Mouse (Mus musculus): ENCODE measurements around the gene Ptov1. TPM values are rescaled to one million over a fixed set of nuclear protein-coding genes. Genes with fewer than 3 reads are reported as not detected.

Gene Ptov1
- polyA plus RNA-seq, 1 experiment from 2014 or later: 419 TPM

GRCm38 (mm10) chr7:44840426-44840825, 29.2 kb downstream of the Ptov1 start:
- no peak for ATAC-seq
- Histone ChIP-seq H3K36me3 (ENCODE audit: control insufficient read depth, insufficient read depth, low read length) (peaks cover 40% of the 10 kb centered on the region), H3K4me1 (ENCODE audit: control insufficient read depth, insufficient read depth, low read length) (peaks cover 12% of the 10 kb centered on the region), H3K9ac (ENCODE audit: low read depth, low read length) (0 out of 2 replicates have a peak overlapping the region, but pooled peaks have one; percentile 20), H3K9me3 (replicated peaks; ENCODE audit: control insufficient read depth, low read length, poor library complexity, severe bottlenecking) (no peaks in the 10 kb centered on the region), H3K27me3 (ENCODE audit: control insufficient read depth, insufficient read depth, low read depth, low read length) (peaks cover 8% of the 10 kb centered on the region), H3K4me3 (ENCODE audit: low read depth, low read length) (no peak overlapping the region), H3K27ac (ENCODE audit: low read length) (no peak overlapping the region), H3K4me2 (ENCODE audit: low read length) (peak overlapping the region; percentile 64)
- WGBS: 52% methylated on average over 14 of the region's 14 CpGs

DNA sequence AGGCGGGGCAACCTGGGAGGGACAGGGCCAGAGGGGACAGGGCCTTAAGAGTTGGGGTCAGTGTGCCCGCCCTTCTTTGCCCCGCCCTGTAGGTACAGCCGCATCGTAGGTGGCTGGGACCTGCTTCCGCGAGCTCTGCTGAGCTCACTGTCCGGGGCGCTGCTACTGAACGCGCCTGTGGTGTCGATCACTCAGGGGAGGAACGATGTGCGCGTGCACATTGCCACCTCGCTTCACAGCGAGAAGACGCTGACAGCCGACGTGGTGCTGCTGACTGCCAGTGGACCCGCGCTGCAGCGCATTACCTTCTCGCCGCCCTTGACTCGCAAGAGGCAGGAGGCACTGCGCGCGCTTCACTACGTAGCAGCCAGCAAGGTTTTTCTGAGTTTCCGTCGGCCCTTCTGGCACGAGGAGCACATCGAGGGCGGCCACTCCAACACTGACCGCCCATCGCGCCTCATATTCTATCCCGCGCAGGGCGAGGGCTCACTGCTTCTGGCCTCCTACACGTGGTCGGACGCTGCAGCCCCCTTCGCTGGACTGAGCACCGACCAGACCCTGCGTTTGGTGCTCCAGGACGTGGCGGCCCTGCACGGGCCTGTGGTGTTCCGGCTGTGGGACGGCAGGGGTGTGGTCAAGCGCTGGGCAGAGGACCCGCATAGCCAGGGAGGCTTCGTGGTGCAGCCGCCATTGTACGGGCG, 29.9 kb downstream of the Ptov1 start:
- H3K9me3 ChIP-seq (replicated peaks; ENCODE audit: control insufficient read depth, low read length, poor library complexity, severe bottlenecking): no peaks in the 10 kb centered on the region
- peak overlapping the region; percentile 25 for H3K4me3 ChIP-seq (ENCODE audit: low read depth, low read length)
- H3K4me1 ChIP-seq (ENCODE audit: control insufficient read depth, insufficient read depth, low read length): peaks cover 12% of the 10 kb centered on the region
- peaks cover 8% of the 10 kb centered on the region for H3K27me3 ChIP-seq (ENCODE audit: control insufficient read depth, insufficient read depth, low read depth, low read length)
- 3% methylated on average over 58 of the region's 58 CpGs for WGBS
- peak; percentile 56 for ATAC-seq
- H3K36me3 ChIP-seq (ENCODE audit: control insufficient read depth, insufficient read depth, low read length): peaks cover 32% of the 10 kb centered on the region
- H3K4me2 ChIP-seq (ENCODE audit: low read length): peak overlapping the region; percentile 64
- H3K9ac ChIP-seq (ENCODE audit: low read depth, low read length): peak overlapping the region; percentile 58
- H3K27ac ChIP-seq (ENCODE audit: low read length): no peak overlapping the region

DNA sequence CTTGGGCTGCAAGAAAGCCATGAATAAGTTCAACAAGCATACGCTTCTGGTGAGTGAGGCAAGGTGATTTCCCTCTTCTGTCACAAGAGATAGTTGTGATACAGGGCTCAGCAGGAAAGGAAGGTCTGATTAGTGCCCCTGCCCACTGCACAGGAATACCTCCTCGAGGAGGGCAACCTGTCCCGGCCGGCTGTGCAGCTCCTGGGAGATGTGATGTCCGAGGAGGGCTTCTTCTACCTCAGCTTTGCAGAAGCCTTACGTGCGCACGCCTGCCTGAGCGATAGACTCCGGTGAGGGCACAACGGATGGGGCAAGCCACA, 30.5 kb downstream of the Ptov1 start:
- peaks cover 8% of the 10 kb centered on the region for H3K27me3 ChIP-seq (ENCODE audit: control insufficient read depth, insufficient read depth, low read depth, low read length)
- peak overlapping the region; percentile 25 for H3K4me3 ChIP-seq (ENCODE audit: low read depth, low read length)
- no peak; the same call in 1 of the 2 replicates for ATAC-seq
- H3K36me3 ChIP-seq (ENCODE audit: control insufficient read depth, insufficient read depth, low read length): peaks cover 27% of the 10 kb centered on the region
- peak overlapping the region; percentile 64 for H3K4me2 ChIP-seq (ENCODE audit: low read length)
- 29% methylated on average over 11 of the region's 11 CpGs for WGBS
- peak overlapping the region; percentile 58 for H3K9ac ChIP-seq (ENCODE audit: low read depth, low read length)
- H3K27ac ChIP-seq (ENCODE audit: low read length): no peak overlapping the region
- H3K4me1 ChIP-seq (ENCODE audit: control insufficient read depth, insufficient read depth, low read length): peaks cover 12% of the 10 kb centered on the region
- H3K9me3 ChIP-seq (replicated peaks; ENCODE audit: control insufficient read depth, low read length, poor library complexity, severe bottlenecking): no peaks in the 10 kb centered on the region

DNA sequence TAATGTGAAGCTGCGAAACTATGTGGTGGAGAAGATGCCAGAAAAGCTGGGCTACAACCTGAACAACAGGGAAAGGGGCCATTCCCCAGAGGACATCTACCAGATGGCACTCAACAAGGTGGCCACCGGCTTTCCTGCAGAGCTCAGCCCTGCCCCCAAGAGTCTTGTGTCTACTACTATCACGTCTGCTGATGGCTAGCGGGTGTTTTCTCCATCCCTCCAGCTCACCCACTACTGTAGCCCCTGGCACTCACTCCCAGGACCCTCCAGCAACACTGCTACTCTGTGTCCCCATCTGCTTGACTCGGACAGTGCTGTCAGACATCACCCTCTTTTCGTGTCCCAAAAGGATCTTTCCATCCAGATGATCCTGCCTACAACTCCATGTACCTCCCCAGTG, 31.5 kb downstream of the Ptov1 start:
- Histone ChIP-seq H3K9me3 (replicated peaks; ENCODE audit: control insufficient read depth, low read length, poor library complexity, severe bottlenecking) (no peaks in the 10 kb centered on the region), H3K36me3 (ENCODE audit: control insufficient read depth, insufficient read depth, low read length) (peaks cover 18% of the 10 kb centered on the region), H3K4me3 (ENCODE audit: low read depth, low read length) (no peak overlapping the region), H3K27ac (ENCODE audit: low read length) (no peak overlapping the region), H3K4me2 (ENCODE audit: low read length) (no peak overlapping the region), H3K4me1 (ENCODE audit: control insufficient read depth, insufficient read depth, low read length) (peaks cover 12% of the 10 kb centered on the region), H3K9ac (ENCODE audit: low read depth, low read length) (no peak overlapping the region), H3K27me3 (ENCODE audit: control insufficient read depth, insufficient read depth, low read depth, low read length) (peaks cover 8% of the 10 kb centered on the region)
- ATAC-seq: no peak
- WGBS: 81% methylated on average over 6 of the region's 6 CpGs

- Histone ChIP-seq H3K9ac (ENCODE audit: low read depth, low read length) (no peak overlapping the region), H3K27ac (ENCODE audit: low read length) (no peak overlapping the region), H3K9me3 (replicated peaks; ENCODE audit: control insufficient read depth, low read length, poor library complexity, severe bottlenecking) (no peaks in the 10 kb centered on the region), H3K4me1 (ENCODE audit: control insufficient read depth, insufficient read depth, low read length) (peaks cover 12% of the 10 kb centered on the region), H3K27me3 (ENCODE audit: control insufficient read depth, insufficient read depth, low read depth, low read length) (peaks cover 8% of the 10 kb centered on the region), H3K36me3 (ENCODE audit: control insufficient read depth, insufficient read depth, low read length) (peaks cover 13% of the 10 kb centered on the region; the same call in 1 of the 2 replicates), H3K4me2 (ENCODE audit: low read length) (no peak overlapping the region), H3K4me3 (ENCODE audit: low read depth, low read length) (no peak overlapping the region)
- WGBS: 91% methylated on average over 9 of the region's 9 CpGs
- ATAC-seq: no peak
Observed at GRCm38 (mm10) chr7:44836423-44837053, 33.0 kb downstream of the Ptov1 start.

GRCm38 (mm10) chr7:44836016-44836404, 33.6 kb downstream of the Ptov1 start:
- no peak overlapping the region for H3K9ac ChIP-seq (ENCODE audit: low read depth, low read length)
- H3K4me1 ChIP-seq (ENCODE audit: control insufficient read depth, insufficient read depth, low read length): peaks cover 12% of the 10 kb centered on the region
- ATAC-seq: no peak
- H3K9me3 ChIP-seq (replicated peaks; ENCODE audit: control insufficient read depth, low read length, poor library complexity, severe bottlenecking): no peaks in the 10 kb centered on the region
- peaks cover 8% of the 10 kb centered on the region for H3K27me3 ChIP-seq (ENCODE audit: control insufficient read depth, insufficient read depth, low read depth, low read length)
- H3K4me3 ChIP-seq (ENCODE audit: low read depth, low read length): no peak overlapping the region
- H3K36me3 ChIP-seq (ENCODE audit: control insufficient read depth, insufficient read depth, low read length): peaks cover 12% of the 10 kb centered on the region
- H3K4me2 ChIP-seq (ENCODE audit: low read length): no peak overlapping the region
- H3K27ac ChIP-seq (ENCODE audit: low read length): no peak overlapping the region
- WGBS: 54% methylated on average over 3 of the region's 3 CpGs

DNA sequence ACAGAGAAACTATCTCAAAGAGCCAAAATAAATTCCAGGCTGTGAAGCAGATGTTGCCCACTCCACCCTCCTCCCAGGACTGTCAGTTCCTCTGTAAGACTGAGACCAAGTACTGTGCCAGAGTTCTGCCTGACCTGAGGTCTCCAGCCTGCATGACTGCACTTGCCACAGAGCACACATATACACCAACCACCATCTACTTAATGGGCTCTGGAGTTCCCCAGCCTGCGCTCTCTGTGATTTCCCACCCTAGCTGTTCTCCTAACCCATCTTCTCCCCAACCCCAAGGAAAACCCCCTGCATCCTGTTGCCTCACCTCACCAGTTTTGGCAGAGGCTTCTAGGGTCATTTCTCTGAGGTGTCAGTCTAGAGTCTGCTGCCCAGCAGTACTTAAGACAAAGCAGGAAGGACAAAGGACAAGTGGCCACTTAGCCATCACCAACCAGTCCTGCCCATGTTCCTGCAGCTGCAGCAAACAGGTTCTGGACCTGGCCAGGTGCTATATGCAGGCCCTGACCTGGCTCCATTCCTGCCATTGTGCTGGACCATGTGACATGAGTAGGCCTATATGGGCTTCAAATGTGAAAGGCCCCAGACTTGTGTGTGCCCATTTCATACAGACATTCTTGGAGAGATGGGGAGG, 34.1 kb downstream of the Ptov1 start:
- Histone ChIP-seq H3K4me1 (ENCODE audit: control insufficient read depth, insufficient read depth, low read length) (peaks cover 12% of the 10 kb centered on the region), H3K4me3 (ENCODE audit: low read depth, low read length) (no peak overlapping the region), H3K9ac (ENCODE audit: low read depth, low read length) (no peak overlapping the region), H3K27ac (ENCODE audit: low read length) (no peak overlapping the region), H3K9me3 (replicated peaks; ENCODE audit: control insufficient read depth, low read length, poor library complexity, severe bottlenecking) (no peaks in the 10 kb centered on the region), H3K36me3 (ENCODE audit: control insufficient read depth, insufficient read depth, low read length) (peaks cover 12% of the 10 kb centered on the region), H3K27me3 (ENCODE audit: control insufficient read depth, insufficient read depth, low read depth, low read length) (peaks cover 3% of the 10 kb centered on the region), H3K4me2 (ENCODE audit: low read length) (no peak overlapping the region)
- no peak for ATAC-seq
- 100% methylated on average over 1 of the region's 1 CpGs for WGBS

DNA sequence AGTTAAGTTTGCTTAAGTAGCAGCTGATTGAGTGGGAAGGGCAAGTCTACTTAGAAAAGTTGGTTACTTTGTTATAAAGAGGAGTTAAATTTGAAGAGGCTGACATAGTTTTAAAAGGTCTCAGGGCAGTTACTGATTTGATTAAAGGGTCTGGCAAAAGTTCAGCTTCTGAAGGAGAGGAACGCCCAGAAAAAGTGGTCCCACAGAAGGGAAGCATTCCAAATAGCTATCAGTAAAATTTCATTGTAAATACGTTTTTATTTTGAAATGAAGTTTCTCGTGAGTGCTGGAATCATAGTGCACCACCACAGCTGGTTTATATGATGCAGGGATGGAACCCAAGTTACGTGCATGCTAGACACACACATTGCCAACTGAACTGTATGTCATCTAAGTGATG, 36.8 kb downstream of the Ptov1 start:
- 87% methylated on average over 4 of the region's 4 CpGs for WGBS
- Histone ChIP-seq H3K9ac (ENCODE audit: low read depth, low read length) (no peak overlapping the region), H3K4me3 (ENCODE audit: low read depth, low read length) (no peak overlapping the region), H3K27me3 (ENCODE audit: control insufficient read depth, insufficient read depth, low read depth, low read length) (no peaks in the 10 kb centered on the region), H3K9me3 (replicated peaks; ENCODE audit: control insufficient read depth, low read length, poor library complexity, severe bottlenecking) (no peaks in the 10 kb centered on the region), H3K4me2 (ENCODE audit: low read length) (no peak overlapping the region), H3K27ac (ENCODE audit: low read length) (no peak overlapping the region), H3K36me3 (ENCODE audit: control insufficient read depth, insufficient read depth, low read length) (peaks cover 28% of the 10 kb centered on the region), H3K4me1 (ENCODE audit: control insufficient read depth, insufficient read depth, low read length) (no peaks in the 10 kb centered on the region)
- ATAC-seq: no peak

GRCm38 (mm10) chr7:44828706-44829105, 40.9 kb downstream of the Ptov1 start:
- H3K27me3 ChIP-seq (ENCODE audit: control insufficient read depth, insufficient read depth, low read depth, low read length): no peaks in the 10 kb centered on the region
- no peak for ATAC-seq
- H3K9ac ChIP-seq (ENCODE audit: low read depth, low read length): no peak overlapping the region
- no peak overlapping the region for H3K4me2 ChIP-seq (ENCODE audit: low read length)
- H3K36me3 ChIP-seq (ENCODE audit: control insufficient read depth, insufficient read depth, low read length): peaks cover 28% of the 10 kb centered on the region
- H3K4me1 ChIP-seq (ENCODE audit: control insufficient read depth, insufficient read depth, low read length): 0 out of 2 replicates have a peak, but pooled peaks cover 2% of the 10 kb centered on the region
- no peaks in the 10 kb centered on the region for H3K9me3 ChIP-seq (replicated peaks; ENCODE audit: control insufficient read depth, low read length, poor library complexity, severe bottlenecking)
- H3K27ac ChIP-seq (ENCODE audit: low read length): no peak overlapping the region
- 93% methylated on average over 5 of the region's 5 CpGs for WGBS
- H3K4me3 ChIP-seq (ENCODE audit: low read depth, low read length): no peak overlapping the region

All from midbrain, embryonic 16.5 days (tissue).